Mouse (Mus musculus): ENCODE measurements around the gene Meiob.

Gene Meiob

GRCm38 (mm10) chr17:24821351-24822280 is 17.5 kb downstream of the Meiob start:
- peak; percentile 23 to 53 for DNase-seq

GRCm38 (mm10) chr17:24839842-24840241 is 35.8 kb downstream of the Meiob start, which contains the start of gene Hagh:
TSS of gene Hagh (plus strand) at chr17:24840143.
- DNase-seq: no peak

- DNase-seq: no peak
These were observed 36.3 kb downstream of the Meiob start for GRCm38 (mm10) chr17:24840341-24840740.

GRCm38 (mm10) chr17:24841133-24841532 is 37.0 kb downstream of the Meiob start:
- DNase-seq: peak; percentile 71 to 74

- peak in 1 of 2 experiments; percentile 60 for DNase-seq
These were observed 38.5 kb downstream of the Meiob start for GRCm38 (mm10) chr17:24842631-24843030.

- DNase-seq: no peak
These were observed 40.4 kb downstream of the Meiob start for GRCm38 (mm10) chr17:24844525-24844924.

GRCm38 (mm10) chr17:24847386-24847785 is 43.3 kb downstream of the Meiob start:
- peak; percentile 83 to 86 for DNase-seq

- DNase-seq: peak; percentile 67 to 79
These were observed 44.5 kb downstream of the Meiob start for GRCm38 (mm10) chr17:24848600-24849031.

GRCm38 (mm10) chr17:24849733-24850064 is 45.6 kb downstream of the Meiob start:
- no peak for DNase-seq

GRCm38 (mm10) chr17:24850065-24850772 is 46.1 kb downstream of the Meiob start, which contains the start of gene Fahd1:
TSS of gene Fahd1 (minus strand) at chr17:24850364.
- DNase-seq: peak; percentile 98 to 99

- DNase-seq: no peak
These were observed 46.7 kb downstream of the Meiob start for GRCm38 (mm10) chr17:24850773-24851127.

GRCm38 (mm10) chr17:24851381-24852125 is 47.5 kb downstream of the Meiob start:
- no peak for DNase-seq

- no peak for DNase-seq
These were observed 51.9 kb downstream of the Meiob start for GRCm38 (mm10) chr17:24855838-24856464.

GRCm38 (mm10) chr17:24856589-24856988 is 52.5 kb downstream of the Meiob start:
- DNase-seq: no peak

- peak; percentile 91 to 92 for DNase-seq
These were observed 53.9 kb downstream of the Meiob start for GRCm38 (mm10) chr17:24857831-24858470.

GRCm38 (mm10) chr17:24858967-24859366 is 54.9 kb downstream of the Meiob start:
- DNase-seq: no peak

GRCm38 (mm10) chr17:24860076-24860475 is 56.0 kb downstream of the Meiob start:
- DNase-seq: no peak

GRCm38 (mm10) chr17:24861785-24862184 is 57.7 kb downstream of the Meiob start:
- no peak for DNase-seq

GRCm38 (mm10) chr17:24865776-24866175 is 61.7 kb downstream of the Meiob start, which contains the start of gene Igfals:
TSS of gene Igfals (plus strand) at chr17:24865997.
- DNase-seq: no peak

GRCm38 (mm10) chr17:24867914-24868313 is 63.8 kb downstream of the Meiob start:
- DNase-seq: no peak

- DNase-seq: no peak
These were observed 69.8 kb downstream of the Meiob start for GRCm38 (mm10) chr17:24873695-24874404.

Data from kidney, adult 8-10 months (tissue).